Mouse (Mus musculus) intestine, postnatal 0 days (tissue): ENCODE data around the gene Bdh2. TPM values are rescaled to one million over a fixed set of nuclear protein-coding genes. Genes with fewer than 3 reads are reported as not detected.

Experiments
- ATAC-seq: fragments of 200-750 bp; cut with Nextera tagmentation; 2 replicates; pipeline ENCODE4 v1.8.0; 2017; ENCODE audit warnings: mild to moderate bottlenecking, moderate TSS enrichment, moderate library complexity
- H3K27ac ChIP-seq: fragments of 300-500 bp; sonication (generic); 2 replicates; pipeline ENCODE4 v1.5.1; 2014; ENCODE audit warnings: mild to moderate bottlenecking, low read depth, low read length, moderate library complexity
- H3K27me3 ChIP-seq: fragments of 300-500 bp; sonication (generic); replicated peaks from 2 replicates; pipeline ENCODE4 v1.6.1; 2014; ENCODE audit warnings: low read length, mixed read lengths; ENCODE audit not compliant: control insufficient read depth, insufficient read depth
- H3K36me3 ChIP-seq: fragments of 300-500 bp; sonication (generic); 2 replicates; pipeline ENCODE4 v1.6.1; 2014; ENCODE audit warnings: mild to moderate bottlenecking, moderate library complexity; ENCODE audit not compliant: control insufficient read depth, insufficient read depth
- H3K4me1 ChIP-seq: fragments of 300-500 bp; sonication (generic); replicated peaks from 2 replicates; pipeline ENCODE4 v1.6.1; 2014; ENCODE audit warnings: antibody characterized with exemption, low read length, mixed read lengths; ENCODE audit not compliant: control insufficient read depth, insufficient read depth
- H3K4me2 ChIP-seq: fragments of 300-500 bp; sonication (generic); replicated peaks from 2 replicates; pipeline ENCODE4 v1.6.1; 2014; ENCODE audit warnings: low read depth, mild to moderate bottlenecking, moderate library complexity
- H3K4me3 ChIP-seq: fragments of 300-500 bp; sonication (generic); 2 replicates; pipeline ENCODE4 v1.5.1; 2014; ENCODE audit warnings: low read depth, low read length
- H3K9ac ChIP-seq: fragments of 300-500 bp; sonication (generic); 2 replicates; pipeline ENCODE4 v1.6.1; 2014; ENCODE audit warnings: mild to moderate bottlenecking, low read depth, low read length
- H3K9me3 ChIP-seq: fragments of 300-500 bp; sonication (generic); 2 replicates; pipeline ENCODE4 v1.6.1; 2016; ENCODE audit warnings: mixed run types; ENCODE audit not compliant: control insufficient read depth
- CTCF ChIP-seq: sonication (generic); IDR thresholded peaks from 2 replicates; pipeline ENCODE4 v1.5.1; 2016; ENCODE audit warnings: low read depth, mild to moderate bottlenecking, control low read depth, antibody characterized with exemption, moderate library complexity
- WGBS: fragments of 180-500 bp; shearing (Covaris S2); extraction: QIAGEN DNeasy Blood & Tissue Kit; methylation state at CpG from one replicate; pipeline ENCODE4 v1.1.7; 2014; 5-methylcytosine and 5-hydroxymethylcytosine counted together
- polyA plus RNA-seq: library from polyadenylated mRNA; unstranded; fragments of >200 nt; fragmentation: Nextera tagmentation; extraction: Ambion mirVana; gene quantifications from 2 replicates; pipeline ENCODE4 v1.2.1, GENCODE M21; 2015

Gene Bdh2
- polyA plus RNA-seq: 5.6 and 8.0 TPM in 2 replicates

DNA sequence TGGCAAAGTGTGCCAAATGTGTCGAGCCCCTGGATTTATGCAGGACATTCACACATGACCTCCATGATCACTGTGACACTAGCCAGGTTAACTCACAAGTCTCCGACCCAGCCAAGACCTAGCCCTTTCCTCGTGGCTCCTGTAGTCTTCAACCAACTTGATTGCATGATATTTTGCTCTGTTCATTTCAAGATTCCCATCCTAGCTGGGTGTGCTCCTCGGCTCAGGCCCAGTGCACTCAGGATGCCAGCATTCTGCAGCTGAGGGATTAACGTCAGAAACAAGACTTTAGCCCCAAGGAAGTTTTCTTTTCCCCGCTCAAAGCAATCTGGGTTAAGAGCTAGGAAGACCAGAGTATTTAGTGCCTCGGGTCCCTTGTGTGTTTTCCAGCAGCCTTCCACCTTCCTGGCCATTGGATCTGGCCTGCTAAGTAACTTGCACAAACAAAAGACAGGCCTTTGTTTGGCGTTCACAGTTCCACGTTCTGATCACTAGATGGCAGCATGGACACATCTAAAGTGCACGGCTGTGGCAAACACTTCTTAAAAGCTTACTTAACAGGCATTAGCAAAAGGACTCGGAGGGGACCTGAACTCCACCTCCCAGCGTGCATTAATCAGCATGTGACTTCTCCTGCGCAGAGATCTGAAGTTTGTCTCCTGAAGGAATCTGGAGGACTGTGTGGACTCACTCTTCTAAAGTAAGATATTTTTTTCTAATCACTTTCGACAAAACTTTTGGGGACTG lies at the start of gene Bdh2:
Bdh2 (plus strand) TSS at position 553 of the 747 bp plus-strand sequence.
- Histone ChIP-seq H3K9ac (no peak within 1 kb of the TSS), H3K4me1 (no peaks in the 10 kb centered on the region), H3K36me3 (no peaks in the 10 kb centered on the region), H3K4me3 (no peak within 1 kb of the TSS), H3K27me3 (no peaks in the 10 kb centered on the region), H3K27ac (no peak within 1 kb of the TSS), H3K9me3 (no peaks in the 10 kb centered on the region), H3K4me2 (peak within 1 kb of the TSS; percentile 42)
- ATAC-seq: peak; percentile 64; the same call in 1 of the 2 replicates
- 25% methylated on average over 14 of the region's 14 CpGs for WGBS
- peak; percentile 92 for TF ChIP-seq CTCF

- no peak overlapping the region for H3K4me3 ChIP-seq
- WGBS: 50% methylated on average over 3 of the region's 3 CpGs
- no peaks in the 10 kb centered on the region for H3K4me1 ChIP-seq
- TF ChIP-seq CTCF: no peak
- no peaks in the 10 kb centered on the region for H3K9me3 ChIP-seq
- H3K36me3 ChIP-seq: peaks cover 21% of the 10 kb centered on the region
- H3K4me2 ChIP-seq: 0 out of 2 replicates have a peak overlapping the region, but pooled peaks have one; percentile 13
- no peak overlapping the region for H3K9ac ChIP-seq
- no peak for ATAC-seq
- no peak overlapping the region for H3K27ac ChIP-seq
- H3K27me3 ChIP-seq: no peaks in the 10 kb centered on the region
These were observed 49.0 kb upstream of the Bdh2 start for GRCm38 (mm10) chr3:135232058-135232457.

GRCm38 (mm10) chr3:135232462-135232861 lies 48.6 kb upstream of the Bdh2 start:
- Histone ChIP-seq H3K4me2 (0 out of 2 replicates have a peak overlapping the region, but pooled peaks have one; percentile 13), H3K4me3 (no peak overlapping the region), H3K9ac (no peak overlapping the region), H3K36me3 (peaks cover 23% of the 10 kb centered on the region), H3K27me3 (no peaks in the 10 kb centered on the region), H3K9me3 (no peaks in the 10 kb centered on the region), H3K4me1 (no peaks in the 10 kb centered on the region), H3K27ac (no peak overlapping the region)
- WGBS: 48% methylated on average over 3 of the region's 3 CpGs
- peak; percentile 67 for ATAC-seq
- TF ChIP-seq CTCF: no peak

GRCm38 (mm10) chr3:135245733-135246132 lies 35.3 kb upstream of the Bdh2 start:
- Histone ChIP-seq H3K27me3 (no peaks in the 10 kb centered on the region), H3K4me2 (no peak overlapping the region), H3K27ac (no peak overlapping the region), H3K9ac (no peak overlapping the region), H3K4me3 (no peak overlapping the region), H3K4me1 (no peaks in the 10 kb centered on the region), H3K9me3 (no peaks in the 10 kb centered on the region), H3K36me3 (peaks cover 51% of the 10 kb centered on the region)
- ATAC-seq: no peak
- TF ChIP-seq CTCF: peak; percentile 76

GRCm38 (mm10) chr3:135246828-135247227 lies 34.2 kb upstream of the Bdh2 start:
- TF ChIP-seq CTCF: no peak
- no peaks in the 10 kb centered on the region for H3K9me3 ChIP-seq
- no peak overlapping the region for H3K4me2 ChIP-seq
- peaks cover 61% of the 10 kb centered on the region for H3K36me3 ChIP-seq
- no peaks in the 10 kb centered on the region for H3K27me3 ChIP-seq
- WGBS: 93% methylated on average over 6 of the region's 6 CpGs
- no peaks in the 10 kb centered on the region for H3K4me1 ChIP-seq
- no peak overlapping the region for H3K4me3 ChIP-seq
- H3K9ac ChIP-seq: no peak overlapping the region
- no peak overlapping the region for H3K27ac ChIP-seq
- no peak for ATAC-seq

DNA sequence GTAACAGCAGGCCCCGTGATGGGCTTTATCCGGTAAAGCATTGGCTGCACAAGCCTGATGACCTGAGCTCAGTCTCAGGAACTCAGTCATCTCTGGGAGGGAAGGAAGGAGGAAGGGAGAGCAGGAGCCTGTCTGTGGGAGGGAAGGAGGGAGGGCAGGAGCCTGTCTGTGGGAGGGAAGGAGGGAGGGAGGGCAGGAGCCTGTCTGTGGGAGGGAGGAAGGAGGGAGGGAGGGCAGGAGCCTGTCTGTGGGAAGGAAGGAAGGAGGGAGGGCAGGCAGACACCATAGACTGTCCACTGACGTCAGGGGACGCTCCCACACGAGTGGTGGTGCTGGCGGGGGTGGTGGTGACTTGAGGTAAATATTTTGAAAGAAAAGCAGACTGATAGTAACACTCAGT lies 31.9 kb upstream of the Bdh2 start:
- peak; percentile 63 for ATAC-seq
- Histone ChIP-seq H3K4me2 (no peak overlapping the region), H3K36me3 (peaks cover 59% of the 10 kb centered on the region), H3K27ac (no peak overlapping the region), H3K9ac (no peak overlapping the region), H3K9me3 (no peaks in the 10 kb centered on the region), H3K4me1 (no peaks in the 10 kb centered on the region), H3K4me3 (no peak overlapping the region), H3K27me3 (no peaks in the 10 kb centered on the region)
- TF ChIP-seq CTCF: no peak
- 76% methylated on average over 6 of the region's 6 CpGs for WGBS
